Mouse (Mus musculus): Measurements from ENCODE around the gene Gm9821. TPM values are rescaled to one million over a fixed set of nuclear protein-coding genes. Genes with fewer than 3 reads are reported as not detected.
A peak's percentile ranks its signal among the peaks of the same experiment; 100 is the strongest.

Gene Gm9821
- total RNA-seq, 4 experiments from 2014 or later: not detected

GRCm38 (mm10) chr2:91971231-91972097, 26.0 kb downstream of the Gm9821 start:
- peak in 1 of 2 experiments; percentile 77 for DNase-seq (ENCODE audit: low spot score in 2 of 2)

GRCm38 (mm10) chr2:91972121-91972566, 26.6 kb downstream of the Gm9821 start:
- no peak for DNase-seq (ENCODE audit: low spot score in 2 of 2)

GRCm38 (mm10) chr2:91973416-91974135, 28.1 kb downstream of the Gm9821 start:
- no peak for DNase-seq (ENCODE audit: low spot score in 2 of 2)

GRCm38 (mm10) chr2:91975581-91976541, 30.4 kb downstream of the Gm9821 start, which contains the start of gene Dgkz:
Gene Dgkz, minus strand, starts transcription at chr2:91975864.
- DNase-seq (ENCODE audit: low spot score in 2 of 2): no peak

GRCm38 (mm10) chr2:91977960-91978359, 32.5 kb downstream of the Gm9821 start:
- no peak for DNase-seq (ENCODE audit: low spot score in 2 of 2)

- no peak for DNase-seq (ENCODE audit: low spot score in 2 of 2)
Measured at GRCm38 (mm10) chr2:91978547-91978946, 33.0 kb downstream of the Gm9821 start.

- no peak for DNase-seq (ENCODE audit: low spot score in 2 of 2)
Measured at GRCm38 (mm10) chr2:91980245-91980644, 34.7 kb downstream of the Gm9821 start.

- DNase-seq (ENCODE audit: low spot score in 2 of 2): no peak
Measured at GRCm38 (mm10) chr2:91980830-91981229, 35.3 kb downstream of the Gm9821 start.

GRCm38 (mm10) chr2:91984439-91984838, 38.9 kb downstream of the Gm9821 start:
- no peak for DNase-seq (ENCODE audit: low spot score in 2 of 2)

- no peak for DNase-seq (ENCODE audit: low spot score in 2 of 2)
Measured at GRCm38 (mm10) chr2:91984906-91985525, 39.5 kb downstream of the Gm9821 start.

- DNase-seq (ENCODE audit: low spot score in 2 of 2): no peak
Measured at GRCm38 (mm10) chr2:91986071-91986470, 40.6 kb downstream of the Gm9821 start.

- peak in 1 of 2 experiments; percentile 93 for DNase-seq (ENCODE audit: low spot score in 2 of 2)
Measured at GRCm38 (mm10) chr2:91987542-91987941, 42.0 kb downstream of the Gm9821 start.

GRCm38 (mm10) chr2:91989750-91990149, 44.2 kb downstream of the Gm9821 start:
- no peak for DNase-seq (ENCODE audit: low spot score in 2 of 2)

- no peak for DNase-seq (ENCODE audit: low spot score in 2 of 2)
Measured at GRCm38 (mm10) chr2:91993409-91993808, 47.9 kb downstream of the Gm9821 start.

GRCm38 (mm10) chr2:91996006-91996405, 50.5 kb downstream of the Gm9821 start:
- no peak for DNase-seq (ENCODE audit: low spot score in 2 of 2)

Small RNA genes lying within 50 kb of the gene (microRNA-seq; reads per million reads assigned to microRNA genes)
- 0.88 to 1.5 reads per million in 2 experiments for gene Mir6999

Other genes with a start within 250 kb of the Gm9821 start
- 10 to 100 TPM; 76.1 to 90.9 (median 83.8) TPM for gene Atg13, start 235.1 kb upstream of the Gm9821 start, total RNA-seq (2022)
- gene Harbi1, start 234.9 kb upstream of the Gm9821 start, total RNA-seq (2022): 1 to 10 TPM; 6.8 to 8.6 (median 7.5) TPM
- 10 to 100 TPM; 54.8 to 55.6 (median 55.1) TPM for gene Ambra1, start 215.6 kb upstream of the Gm9821 start, total RNA-seq (2022)
- 10 to 100 TPM; 57.9 to 66.5 (median 60.3) TPM for gene Chrm4, start 18.5 kb upstream of the Gm9821 start, total RNA-seq (2022)
- gene Mdk, start 13.4 kb upstream of the Gm9821 start, total RNA-seq (2022): 10 to 100 TPM; 17.9 to 21.1 (median 19.8) TPM
- gene Dgkz, start 30.2 kb downstream of the Gm9821 start, total RNA-seq (2022): 100 to 1,000 TPM; 414 to 471 (median 424) TPM
- 1 to 10 TPM; 1.3 to 2.2 (median 1.8) TPM for gene Creb3l1, start 78.8 kb downstream of the Gm9821 start, total RNA-seq (2022)
- gene Phf21a, start 147.4 kb downstream of the Gm9821 start, total RNA-seq (2022): 100 to 1,000 TPM; 141 to 159 (median 147) TPM

Data from left cerebral cortex, adult 8-10 months (tissue).